Mouse (Mus musculus): ENCODE results near the gene Adgrg7. TPM values are rescaled to one million over a fixed set of nuclear protein-coding genes. Genes with fewer than 3 reads are reported as not detected.

Gene Adgrg7
- total and polyA plus RNA-seq, 3 experiments = 0.04 to 1.8 (median 0.33) TPM

GRCm38 (mm10) chr16:56800469-56800868, 4.8 kb upstream of the Adgrg7 start:
- Histone ChIP-seq H3K9me3 (replicated peaks) (no peaks in the 10 kb centered on the region), H3K4me3 (ENCODE audit: low read depth, low read length) (no peak overlapping the region; the same call in 1 of the 2 replicates), H3K4me1 (ENCODE audit: insufficient read depth, low read depth, low read length) (peaks cover 77% of the 10 kb centered on the region), H3K36me3 (replicated peaks) (no peaks in the 10 kb centered on the region), H3K27me3 (ENCODE audit: insufficient read depth, low read length) (no peaks in the 10 kb centered on the region)
- DNase-seq (ENCODE audit: low spot score) (no peak), ATAC-seq (ENCODE audit: extremely low read depth, insufficient number of reproducible peaks, low FRiP score, poor library complexity, severe bottlenecking) (no peak)
- TF ChIP-seq GATA2 (IDR thresholded peaks at IDR 0.05; ENCODE audit: borderline replicate concordance, low read depth, low read length) (no peak), POLR2AphosphoS5 (IDR thresholded peaks at IDR 0.05; ENCODE audit: insufficient replicate concordance, low read depth, low read length) (no peak), CTCF (IDR thresholded peaks at IDR 0.05; ENCODE audit: low read depth, low read length) (no peak; the same call in 1 of the 2 replicates), GATA1 (IDR thresholded peaks at IDR 0.05; ENCODE audit: borderline replicate concordance, low read length) (no peak), TAL1 (conservative IDR thresholded peaks at IDR 0.05; ENCODE audit: low read depth, low read length) (no peak)

- no peak for TF ChIP-seq TAL1 (conservative IDR thresholded peaks at IDR 0.05; ENCODE audit: low read depth, low read length)
- no peak for TF ChIP-seq GATA1 (IDR thresholded peaks at IDR 0.05; ENCODE audit: borderline replicate concordance, low read length)
- no peak for TF ChIP-seq CTCF (IDR thresholded peaks at IDR 0.05; ENCODE audit: low read depth, low read length)
- TF ChIP-seq GATA2 (IDR thresholded peaks at IDR 0.05; ENCODE audit: borderline replicate concordance, low read depth, low read length) = no peak
- no peak for TF ChIP-seq POLR2AphosphoS5 (IDR thresholded peaks at IDR 0.05; ENCODE audit: insufficient replicate concordance, low read depth, low read length)
- Histone ChIP-seq H3K9me3 (replicated peaks) (no peaks in the 10 kb centered on the region), H3K36me3 (replicated peaks) (no peaks in the 10 kb centered on the region), H3K27me3 (ENCODE audit: insufficient read depth, low read length) (no peaks in the 10 kb centered on the region; the same call in 1 of the 2 replicates), H3K4me1 (ENCODE audit: insufficient read depth, low read depth, low read length) (peaks cover 81% of the 10 kb centered on the region), H3K4me3 (ENCODE audit: low read depth, low read length) (no peak overlapping the region; the same call in 1 of the 2 replicates)
- ATAC-seq (ENCODE audit: extremely low read depth, insufficient number of reproducible peaks, low FRiP score, poor library complexity, severe bottlenecking) = no peak
- no peak for DNase-seq (ENCODE audit: low spot score)
Measured at GRCm38 (mm10) chr16:56799541-56800029, 3.9 kb upstream of the Adgrg7 start.

- H3K4me1 ChIP-seq (ENCODE audit: insufficient read depth, low read depth, low read length) = peaks cover 82% of the 10 kb centered on the region
- no peak for DNase-seq (ENCODE audit: low spot score)
- 0 out of 2 replicates have a peak, but pooled peaks have one; percentile 11 for ATAC-seq (ENCODE audit: extremely low read depth, insufficient number of reproducible peaks, low FRiP score, poor library complexity, severe bottlenecking)
- H3K4me3 ChIP-seq (ENCODE audit: low read depth, low read length) = no peak overlapping the region; the same call in 1 of the 2 replicates
- no peaks in the 10 kb centered on the region for H3K36me3 ChIP-seq (replicated peaks)
- no peaks in the 10 kb centered on the region for H3K9me3 ChIP-seq (replicated peaks)
- H3K27me3 ChIP-seq (ENCODE audit: insufficient read depth, low read length) = peaks cover 3% of the 10 kb centered on the region; the same call in 1 of the 2 replicates
- TF ChIP-seq POLR2AphosphoS5 (IDR thresholded peaks at IDR 0.05; ENCODE audit: insufficient replicate concordance, low read depth, low read length) = no peak
- TF ChIP-seq TAL1 (conservative IDR thresholded peaks at IDR 0.05; ENCODE audit: low read depth, low read length) = no peak
- no peak for TF ChIP-seq CTCF (IDR thresholded peaks at IDR 0.05; ENCODE audit: low read depth, low read length)
- no peak for TF ChIP-seq GATA2 (IDR thresholded peaks at IDR 0.05; ENCODE audit: borderline replicate concordance, low read depth, low read length)
- TF ChIP-seq GATA1 (IDR thresholded peaks at IDR 0.05; ENCODE audit: borderline replicate concordance, low read length) = no peak
Measured at GRCm38 (mm10) chr16:56798873-56799272, 3.2 kb upstream of the Adgrg7 start.

GRCm38 (mm10) chr16:56794383-56795144, 1.1 kb downstream of the Adgrg7 start:
- Histone ChIP-seq H3K36me3 (replicated peaks) (no peaks in the 10 kb centered on the region), H3K4me3 (ENCODE audit: low read depth, low read length) (no peak overlapping the region), H3K9me3 (replicated peaks) (no peaks in the 10 kb centered on the region), H3K27me3 (ENCODE audit: insufficient read depth, low read length) (peaks cover 3% of the 10 kb centered on the region; the same call in 1 of the 2 replicates), H3K4me1 (ENCODE audit: insufficient read depth, low read depth, low read length) (peaks cover 47% of the 10 kb centered on the region)
- ATAC-seq (ENCODE audit: extremely low read depth, insufficient number of reproducible peaks, low FRiP score, poor library complexity, severe bottlenecking) (no peak), DNase-seq (ENCODE audit: low spot score) (no peak)
- TF ChIP-seq CTCF (IDR thresholded peaks at IDR 0.05; ENCODE audit: low read depth, low read length) (no peak), TAL1 (conservative IDR thresholded peaks at IDR 0.05; ENCODE audit: low read depth, low read length) (no peak), POLR2AphosphoS5 (IDR thresholded peaks at IDR 0.05; ENCODE audit: insufficient replicate concordance, low read depth, low read length) (no peak), GATA2 (IDR thresholded peaks at IDR 0.05; ENCODE audit: borderline replicate concordance, low read depth, low read length) (no peak), GATA1 (IDR thresholded peaks at IDR 0.05; ENCODE audit: borderline replicate concordance, low read length) (no peak)

- Histone ChIP-seq H3K9me3 (replicated peaks) (no peaks in the 10 kb centered on the region), H3K4me3 (ENCODE audit: low read depth, low read length) (no peak overlapping the region), H3K4me1 (ENCODE audit: insufficient read depth, low read depth, low read length) (peaks cover 39% of the 10 kb centered on the region), H3K36me3 (replicated peaks) (no peaks in the 10 kb centered on the region), H3K27me3 (ENCODE audit: insufficient read depth, low read length) (peaks cover 3% of the 10 kb centered on the region; the same call in 1 of the 2 replicates)
- TF ChIP-seq POLR2AphosphoS5 (IDR thresholded peaks at IDR 0.05; ENCODE audit: insufficient replicate concordance, low read depth, low read length) (no peak), CTCF (IDR thresholded peaks at IDR 0.05; ENCODE audit: low read depth, low read length) (no peak), TAL1 (conservative IDR thresholded peaks at IDR 0.05; ENCODE audit: low read depth, low read length) (no peak), GATA1 (IDR thresholded peaks at IDR 0.05; ENCODE audit: borderline replicate concordance, low read length) (no peak), GATA2 (IDR thresholded peaks at IDR 0.05; ENCODE audit: borderline replicate concordance, low read depth, low read length) (no peak)
- DNase-seq (ENCODE audit: low spot score) = no peak
- ATAC-seq (ENCODE audit: extremely low read depth, insufficient number of reproducible peaks, low FRiP score, poor library complexity, severe bottlenecking) = no peak
Measured at GRCm38 (mm10) chr16:56793778-56794177, 1.9 kb downstream of the Adgrg7 start.

GRCm38 (mm10) chr16:56785943-56786342, 9.7 kb downstream of the Adgrg7 start:
- TF ChIP-seq POLR2AphosphoS5 (IDR thresholded peaks at IDR 0.05; ENCODE audit: insufficient replicate concordance, low read depth, low read length) (no peak), TAL1 (conservative IDR thresholded peaks at IDR 0.05; ENCODE audit: low read depth, low read length) (no peak), GATA2 (IDR thresholded peaks at IDR 0.05; ENCODE audit: borderline replicate concordance, low read depth, low read length) (no peak), CTCF (IDR thresholded peaks at IDR 0.05; ENCODE audit: low read depth, low read length) (no peak), GATA1 (IDR thresholded peaks at IDR 0.05; ENCODE audit: borderline replicate concordance, low read length) (no peak)
- H3K9me3 ChIP-seq (replicated peaks) = 0 out of 2 replicates have a peak, but pooled peaks cover 3% of the 10 kb centered on the region

More at GRCm38 (mm10) chr16:56785943-56786342, 9.7 kb downstream of the Adgrg7 start:
- Histone ChIP-seq H3K4me3 (ENCODE audit: low read depth, low read length) (no peak overlapping the region), H3K36me3 (replicated peaks) (no peaks in the 10 kb centered on the region), H3K4me1 (ENCODE audit: insufficient read depth, low read depth, low read length) (no peaks in the 10 kb centered on the region), H3K27me3 (ENCODE audit: insufficient read depth, low read length) (no peaks in the 10 kb centered on the region)
- ATAC-seq (ENCODE audit: extremely low read depth, insufficient number of reproducible peaks, low FRiP score, poor library complexity, severe bottlenecking) (no peak), DNase-seq (ENCODE audit: low spot score) (no peak)

Data from G1E (cell line).